Mouse (Mus musculus) small intestine, adult 2 months (tissue): ENCODE results near the gene P3h1.

Experiments used
- CTCF ChIP-seq: fragments of 200-500 bp; IDR thresholded peaks from 2 replicates; pipeline ENCODE4 v1.5.1; 2012; ENCODE audit warnings: low read depth, mild to moderate bottlenecking, control low read depth, inconsistent platforms, low read length, moderate library complexity, mixed read lengths; ENCODE audit not compliant: insufficient replicate concordance, insufficient read length; ENCODE audit errors: extremely low read depth
- POLR2A ChIP-seq: fragments of 200-500 bp; IDR thresholded peaks from 2 replicates; pipeline ENCODE4 v1.6.1; 2012; ENCODE audit warnings: low read depth, mild to moderate bottlenecking, control low read depth, inconsistent platforms, low read length, moderate library complexity

- TF ChIP-seq POLR2A (no peak), CTCF (no peak)
These were observed 49.2 kb upstream of the P3h1 start for GRCm38 (mm10) chr4:119183525-119183924.
